Mouse (Mus musculus): ENCODE data around the gene Il1rl2. TPM values are rescaled to one million over a fixed set of nuclear protein-coding genes. Genes with fewer than 3 reads are reported as not detected.

Il1rl2 gene
- polyA plus RNA-seq (2012; fragmentation: generic; extraction: Trizol): not detected
- long read RNA-seq, experiment 1: 0 reads
- long read RNA-seq, experiment 2: 0 reads

GRCm38 (mm10) chr1:40324457-40324856 lies at the start of gene Il1rl2:
Gene Il1rl2, plus strand, starts transcription at chr1:40324610.
- TF ChIP-seq CTCF (IDR thresholded peaks at IDR 0.05; ENCODE audit: control insufficient read depth, insufficient read depth, insufficient read length) (no peak), MYOG (IDR thresholded peaks at IDR 0.05; ENCODE audit: control insufficient read depth, extremely low read depth, insufficient read length) (no peak), CEBPB (IDR thresholded peaks at IDR 0.05; ENCODE audit: low read depth) (no peak), MAX (IDR thresholded peaks at IDR 0.05) (no peak), MYOD1 (IDR thresholded peaks at IDR 0.05; ENCODE audit: control insufficient read depth, insufficient read length, low read depth) (no peak), USF1 (IDR thresholded peaks at IDR 0.05; ENCODE audit: low read depth) (no peak), FOSL1 (IDR thresholded peaks at IDR 0.05; ENCODE audit: insufficient read depth, low read length, poor library complexity, severe bottlenecking) (no peak)
- H3K79me3 ChIP-seq (ENCODE audit: low read depth): no peaks in the 10 kb centered on the region
- H3K27me3 ChIP-seq (ENCODE audit: control insufficient read depth, insufficient read depth, insufficient read length): no peaks in the 10 kb centered on the region
- H3K36me3 ChIP-seq (ENCODE audit: control insufficient read depth, insufficient read depth): no peaks in the 10 kb centered on the region
- H3ac ChIP-seq (ENCODE audit: control insufficient read depth, insufficient read length, low read depth): no peak within 1 kb of the TSS
- no peaks in the 10 kb centered on the region for H3K79me2 ChIP-seq (ENCODE audit: control insufficient read depth, insufficient read depth)
- no peak within 1 kb of the TSS for H3K4me3 ChIP-seq (ENCODE audit: insufficient read depth, poor library complexity, severe bottlenecking)

- H3K36me3 ChIP-seq (ENCODE audit: control insufficient read depth, insufficient read depth): peaks cover 49% of the 10 kb centered on the region
- H3K79me2 ChIP-seq (ENCODE audit: control insufficient read depth, insufficient read depth): peaks cover 81% of the 10 kb centered on the region
- H3K79me3 ChIP-seq (ENCODE audit: low read depth): peaks cover 21% of the 10 kb centered on the region
- TF ChIP-seq CTCF (IDR thresholded peaks at IDR 0.05; ENCODE audit: control insufficient read depth, insufficient read depth, insufficient read length): no peak
- no peak for TF ChIP-seq USF1 (IDR thresholded peaks at IDR 0.05; ENCODE audit: low read depth)
- no peak for TF ChIP-seq MYOG (IDR thresholded peaks at IDR 0.05; ENCODE audit: control insufficient read depth, extremely low read depth, insufficient read length)
- peak; percentile 83 for TF ChIP-seq FOSL1 (IDR thresholded peaks at IDR 0.05; ENCODE audit: insufficient read depth, low read length, poor library complexity, severe bottlenecking)
- peak; percentile 67 for TF ChIP-seq MYOD1 (IDR thresholded peaks at IDR 0.05; ENCODE audit: control insufficient read depth, insufficient read length, low read depth)
- TF ChIP-seq MAX (IDR thresholded peaks at IDR 0.05): peak; percentile 35
- TF ChIP-seq CEBPB (IDR thresholded peaks at IDR 0.05; ENCODE audit: low read depth): peak; percentile 56
- no peaks in the 10 kb centered on the region for H3K27me3 ChIP-seq (ENCODE audit: control insufficient read depth, insufficient read depth, insufficient read length)
- H3ac ChIP-seq (ENCODE audit: control insufficient read depth, insufficient read length, low read depth): no peak overlapping the region
- no peak overlapping the region for H3K4me3 ChIP-seq (ENCODE audit: insufficient read depth, poor library complexity, severe bottlenecking)
Measured at GRCm38 (mm10) chr1:40275285-40276013, 49.0 kb upstream of the Il1rl2 start.

- Histone ChIP-seq H3K36me3 (ENCODE audit: control insufficient read depth, insufficient read depth) (peaks cover 46% of the 10 kb centered on the region), H3K4me3 (ENCODE audit: insufficient read depth, poor library complexity, severe bottlenecking) (no peak overlapping the region), H3K79me3 (ENCODE audit: low read depth) (peaks cover 20% of the 10 kb centered on the region), H3K27me3 (ENCODE audit: control insufficient read depth, insufficient read depth, insufficient read length) (no peaks in the 10 kb centered on the region), H3ac (ENCODE audit: control insufficient read depth, insufficient read length, low read depth) (no peak overlapping the region), H3K79me2 (ENCODE audit: control insufficient read depth, insufficient read depth) (peaks cover 66% of the 10 kb centered on the region)
- TF ChIP-seq MYOD1 (IDR thresholded peaks at IDR 0.05; ENCODE audit: control insufficient read depth, insufficient read length, low read depth) (no peak), USF1 (IDR thresholded peaks at IDR 0.05; ENCODE audit: low read depth) (no peak), CEBPB (IDR thresholded peaks at IDR 0.05; ENCODE audit: low read depth) (no peak), MAX (IDR thresholded peaks at IDR 0.05) (no peak), CTCF (IDR thresholded peaks at IDR 0.05; ENCODE audit: control insufficient read depth, insufficient read depth, insufficient read length) (no peak)
Measured at GRCm38 (mm10) chr1:40277944-40278343, 46.5 kb upstream of the Il1rl2 start.

DNA sequence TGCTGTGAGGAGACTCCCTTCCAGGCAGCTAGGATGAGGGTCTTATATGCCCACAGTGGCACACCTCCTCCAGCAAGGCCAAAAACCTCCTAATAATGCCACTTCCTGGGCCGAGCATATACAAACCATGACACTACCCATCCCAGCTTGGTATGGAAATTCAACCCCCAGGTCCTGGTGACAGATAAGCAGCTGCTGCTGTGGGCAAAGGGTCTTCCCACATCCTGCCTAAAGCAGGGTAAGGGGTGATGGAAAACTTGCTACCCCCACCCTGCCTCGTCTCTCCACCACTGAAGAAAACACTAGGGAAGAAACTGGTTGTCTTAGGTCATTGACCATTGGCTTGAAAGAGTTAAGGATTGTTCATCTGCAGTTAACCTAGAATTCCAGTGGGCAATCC lies 45.7 kb upstream of the Il1rl2 start:
- Histone ChIP-seq H3K79me2 (ENCODE audit: control insufficient read depth, insufficient read depth) (peaks cover 65% of the 10 kb centered on the region), H3K36me3 (ENCODE audit: control insufficient read depth, insufficient read depth) (peaks cover 54% of the 10 kb centered on the region), H3K4me3 (ENCODE audit: insufficient read depth, poor library complexity, severe bottlenecking) (no peak overlapping the region), H3K27me3 (ENCODE audit: control insufficient read depth, insufficient read depth, insufficient read length) (no peaks in the 10 kb centered on the region), H3K79me3 (ENCODE audit: low read depth) (peaks cover 14% of the 10 kb centered on the region), H3ac (ENCODE audit: control insufficient read depth, insufficient read length, low read depth) (no peak overlapping the region)
- peak; percentile 83 for TF ChIP-seq MYOD1 (IDR thresholded peaks at IDR 0.05; ENCODE audit: control insufficient read depth, insufficient read length, low read depth)
- no peak for TF ChIP-seq MAX (IDR thresholded peaks at IDR 0.05)

- peaks cover 62% of the 10 kb centered on the region for H3K79me2 ChIP-seq (ENCODE audit: control insufficient read depth, insufficient read depth)
- H3K4me3 ChIP-seq (ENCODE audit: insufficient read depth, poor library complexity, severe bottlenecking): no peak overlapping the region
- H3K79me3 ChIP-seq (ENCODE audit: low read depth): peaks cover 13% of the 10 kb centered on the region
- H3K27me3 ChIP-seq (ENCODE audit: control insufficient read depth, insufficient read depth, insufficient read length): no peaks in the 10 kb centered on the region
- peaks cover 56% of the 10 kb centered on the region for H3K36me3 ChIP-seq (ENCODE audit: control insufficient read depth, insufficient read depth)
- no peak overlapping the region for H3ac ChIP-seq (ENCODE audit: control insufficient read depth, insufficient read length, low read depth)
- TF ChIP-seq USF1 (IDR thresholded peaks at IDR 0.05; ENCODE audit: low read depth) (peak; percentile 7), MAX (IDR thresholded peaks at IDR 0.05) (no peak), CEBPB (IDR thresholded peaks at IDR 0.05; ENCODE audit: low read depth) (no peak), FOSL1 (IDR thresholded peaks at IDR 0.05; ENCODE audit: insufficient read depth, low read length, poor library complexity, severe bottlenecking) (no peak)
Measured at GRCm38 (mm10) chr1:40279182-40279743, 45.1 kb upstream of the Il1rl2 start.

DNA sequence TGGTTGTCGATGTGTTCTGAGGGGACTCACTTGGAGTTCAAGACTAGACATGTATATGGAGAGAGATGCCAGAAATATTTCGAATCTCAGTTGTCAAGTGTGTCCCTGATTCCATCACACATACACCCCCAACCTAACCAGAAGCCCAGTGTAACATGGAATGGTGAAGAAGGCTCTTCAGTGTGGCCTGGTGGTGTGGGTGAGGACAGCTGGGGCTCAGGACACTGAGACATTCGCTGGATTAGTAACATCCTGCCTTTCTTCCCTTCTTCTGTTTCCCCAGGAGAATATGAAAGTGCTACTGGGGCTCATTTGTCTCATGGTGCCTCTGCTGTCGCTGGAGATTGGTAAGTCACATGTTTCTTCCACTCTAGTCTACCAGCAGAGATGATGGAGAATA lies 42.5 kb upstream of the Il1rl2 start:
- H3ac ChIP-seq (ENCODE audit: control insufficient read depth, insufficient read length, low read depth): no peak overlapping the region
- TF ChIP-seq MYOD1 (IDR thresholded peaks at IDR 0.05; ENCODE audit: control insufficient read depth, insufficient read length, low read depth) (peak; percentile 75), CTCF (IDR thresholded peaks at IDR 0.05; ENCODE audit: control insufficient read depth, insufficient read depth, insufficient read length) (no peak), MAX (IDR thresholded peaks at IDR 0.05) (peak; percentile 27)
- no peaks in the 10 kb centered on the region for H3K27me3 ChIP-seq (ENCODE audit: control insufficient read depth, insufficient read depth, insufficient read length)
- H3K79me3 ChIP-seq (ENCODE audit: low read depth): peaks cover 12% of the 10 kb centered on the region
- peaks cover 53% of the 10 kb centered on the region for H3K36me3 ChIP-seq (ENCODE audit: control insufficient read depth, insufficient read depth)
- H3K79me2 ChIP-seq (ENCODE audit: control insufficient read depth, insufficient read depth): peaks cover 56% of the 10 kb centered on the region
- H3K4me3 ChIP-seq (ENCODE audit: insufficient read depth, poor library complexity, severe bottlenecking): no peak overlapping the region

Measured in C2C12 (cell line).